Mouse (Mus musculus) adrenal gland (tissue): Measurements from ENCODE around the gene Sat2.

Source experiments
- intact Hi-C: fragments of 180-260 bp; cut with DNase I; formaldehyde crosslinking; loops from one replicate; pipeline ENCODE4 v1.15.1; 2025
- microRNA-seq, 2 experiments: library from miRNA; unstranded; fragments of <30 nt; microRNA quantifications; one replicate each; pipeline ENCODE4; 2019

The Sat2 gene

DNA sequence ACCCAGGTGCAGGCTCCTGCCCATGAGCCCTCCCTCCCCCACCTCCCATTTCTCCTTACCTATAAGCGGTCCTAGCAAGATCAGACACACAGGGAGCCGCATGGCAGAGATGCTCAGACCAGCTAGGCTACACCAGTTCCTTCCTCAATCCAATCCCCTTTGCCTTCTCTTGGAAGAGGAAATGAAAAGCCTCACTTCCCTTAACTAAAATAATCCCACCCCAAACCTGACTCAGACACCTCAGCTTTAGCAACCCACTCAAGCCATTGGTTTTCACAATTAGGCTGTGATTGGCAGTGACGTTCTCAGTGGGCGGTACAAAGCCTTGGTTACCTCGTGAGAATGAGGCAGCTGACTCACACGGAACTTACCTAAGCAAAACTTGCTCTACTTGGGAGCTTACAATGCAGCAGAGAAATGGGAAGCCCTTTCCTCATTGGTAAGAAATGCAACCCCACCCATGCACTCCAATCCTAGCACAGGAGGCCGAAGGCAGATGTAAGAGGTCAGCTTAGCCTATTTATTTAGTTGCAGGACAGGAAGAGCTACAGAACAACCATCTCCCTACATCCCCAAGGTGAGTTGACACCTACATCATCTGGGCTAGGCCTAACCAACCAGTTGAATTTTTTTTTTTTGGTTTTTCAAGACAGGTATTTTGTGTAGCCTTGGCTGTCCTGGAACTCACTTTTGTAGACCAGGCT is 44.3 kb downstream of the Sat2 start, which contains the start of gene Cd68:
Gene Cd68, minus strand, starts transcription at position 193 of the 704 bp plus-strand sequence.
- intact Hi-C loops = no loop called here

DNA sequence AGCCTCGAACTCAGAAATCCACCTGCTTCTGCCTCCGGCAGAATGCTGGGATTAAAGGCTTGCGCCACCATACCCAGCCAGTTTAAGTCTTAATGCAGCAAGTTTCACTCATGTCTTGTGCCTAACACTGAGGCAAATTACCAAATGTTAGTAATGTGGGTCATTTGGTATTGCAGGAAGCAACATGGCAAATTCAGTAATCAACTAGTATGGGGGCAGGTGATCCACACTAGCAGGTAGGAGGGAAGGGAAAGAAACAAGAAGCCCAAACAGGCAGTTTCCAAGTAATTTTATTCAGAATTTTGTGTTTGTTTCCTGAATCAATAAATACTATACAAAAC is 44.8 kb downstream of the Sat2 start:
- intact Hi-C loops = no loop called here

- intact Hi-C loops = no loop called here
These were observed 49.2 kb downstream of the Sat2 start for GRCm38 (mm10) chr11:69670786-69671725.

DNA sequence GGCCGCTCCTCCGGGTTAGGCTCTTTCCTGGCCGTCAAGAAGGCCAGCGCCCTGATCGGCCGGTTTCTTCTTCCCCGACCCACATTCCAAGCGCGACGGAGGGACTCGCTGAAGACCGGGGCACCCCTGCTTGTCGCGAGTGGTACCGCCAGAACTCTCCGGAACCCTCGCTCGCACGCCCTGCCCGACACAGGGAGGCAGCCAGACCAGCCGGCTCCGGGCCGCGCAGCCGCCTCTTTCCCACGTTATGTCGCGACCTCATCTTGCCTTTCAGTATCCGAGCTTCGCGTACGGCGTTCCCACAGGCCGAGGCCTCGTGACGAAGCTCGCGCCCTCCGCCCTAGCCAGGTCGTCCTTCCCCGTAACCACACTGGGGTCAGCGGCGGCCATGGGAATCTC is 49.9 kb downstream of the Sat2 start:
- intact Hi-C loops = no loop called here

GRCm38 (mm10) chr11:69672211-69672706 is 50.4 kb downstream of the Sat2 start, which contains the start of gene Eif4a1:
Gene Eif4a1, minus strand, starts transcription at chr11:69672423.
- intact Hi-C loops = no loop called here

Small RNA genes lying within 50 kb of the gene (microRNA-seq; reads per million reads assigned to microRNA genes)
- gene Mir1934 (4.0 to 5.1 reads per million in 2 experiments), gene Mir467f (0 reads per million in 2 experiments)
